Mouse (Mus musculus) forebrain, embryonic 12.5 days (tissue): ENCODE measurements around the gene Vmn2r78. TPM values are rescaled to one million over a fixed set of nuclear protein-coding genes. Genes with fewer than 3 reads are reported as not detected.
"Not testable (repeated sequence)": the region's sequence is repeated elsewhere in the genome, so short reads cannot be mapped to it uniquely, and the experiment has no call there.

Experiments
- ATAC-seq: fragments of 200-750 bp; cut with Nextera tagmentation; 2 replicates; pipeline ENCODE4 v1.8.0; 2017; ENCODE audit warnings: moderate TSS enrichment; ENCODE audit not compliant: low FRiP score
- H3K27ac ChIP-seq: fragments of 300-500 bp; sonication (generic); 2 replicates; pipeline ENCODE4 v1.5.1; 2016; ENCODE audit warnings: mild to moderate bottlenecking
- H3K27me3 ChIP-seq: fragments of 300-500 bp; sonication (generic); 2 replicates; pipeline ENCODE4 v1.6.1; 2016; ENCODE audit warnings: mild to moderate bottlenecking
- H3K36me3 ChIP-seq: fragments of 300-500 bp; sonication (generic); replicated peaks from 2 replicates; pipeline ENCODE4 v1.6.1; 2016; ENCODE audit warnings: mild to moderate bottlenecking
- H3K4me1 ChIP-seq: fragments of 300-500 bp; sonication (generic); 2 replicates; pipeline ENCODE4 v1.6.1; 2016
- H3K4me2 ChIP-seq: fragments of 300-500 bp; sonication (generic); 2 replicates; pipeline ENCODE4 v1.6.1; 2016; ENCODE audit warnings: mild to moderate bottlenecking, moderate library complexity
- H3K4me3 ChIP-seq: fragments of 300-500 bp; sonication (generic); replicated peaks from 2 replicates; pipeline ENCODE4 v1.5.1; 2016; ENCODE audit warnings: mild to moderate bottlenecking
- H3K9ac ChIP-seq: fragments of 300-500 bp; sonication (generic); 2 replicates; pipeline ENCODE4 v1.6.1; 2016; ENCODE audit warnings: mild to moderate bottlenecking
- H3K9me3 ChIP-seq: fragments of 300-500 bp; sonication (generic); 2 replicates; pipeline ENCODE4 v1.6.1; 2016
- WGBS: fragments of 180-500 bp; shearing (Covaris S2); methylation state at CpG from one replicate; pipeline ENCODE4 v1.1.7; 2016; 5-methylcytosine and 5-hydroxymethylcytosine counted together
- polyA plus RNA-seq: library from polyadenylated mRNA; unstranded; fragments of >200 nt; fragmentation: Nextera tagmentation; extraction: Ambion mirVana; gene quantifications from 2 replicates; pipeline ENCODE4 v1.2.1, GENCODE M21; 2016

The Vmn2r78 gene
- polyA plus RNA-seq = not detected in 2 replicates

DNA sequence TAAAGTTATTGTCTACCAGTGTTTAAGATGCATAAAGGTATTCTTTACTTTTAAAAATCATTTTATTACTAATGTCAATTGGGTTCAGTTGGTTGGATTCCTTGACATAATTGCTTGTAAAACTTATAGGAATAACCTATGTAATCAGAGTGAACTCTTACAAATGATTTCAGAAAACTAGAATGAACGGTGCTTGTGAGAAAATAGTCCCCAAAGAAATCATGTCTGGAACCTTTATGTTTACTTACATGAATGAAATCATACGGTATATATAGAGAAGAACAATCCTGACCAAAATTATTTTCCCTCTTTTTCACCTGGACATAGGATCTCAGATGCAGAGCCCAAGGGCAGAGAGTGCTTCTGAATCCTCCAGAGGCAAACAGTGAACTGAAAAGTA lies at the start of gene Vmn2r78:
Gene Vmn2r78 (plus strand): TSS at position 301 of the 400 bp plus-strand sequence.
- not testable (repeated sequence) for ATAC-seq, H3K4me3 ChIP-seq, H3K36me3 ChIP-seq, H3K27me3 ChIP-seq, H3K9me3 ChIP-seq, H3K9ac ChIP-seq, H3K27ac ChIP-seq, H3K4me1 ChIP-seq, H3K4me2 ChIP-seq
- WGBS = 84% methylated on average over 2 of the region's 2 CpGs

DNA sequence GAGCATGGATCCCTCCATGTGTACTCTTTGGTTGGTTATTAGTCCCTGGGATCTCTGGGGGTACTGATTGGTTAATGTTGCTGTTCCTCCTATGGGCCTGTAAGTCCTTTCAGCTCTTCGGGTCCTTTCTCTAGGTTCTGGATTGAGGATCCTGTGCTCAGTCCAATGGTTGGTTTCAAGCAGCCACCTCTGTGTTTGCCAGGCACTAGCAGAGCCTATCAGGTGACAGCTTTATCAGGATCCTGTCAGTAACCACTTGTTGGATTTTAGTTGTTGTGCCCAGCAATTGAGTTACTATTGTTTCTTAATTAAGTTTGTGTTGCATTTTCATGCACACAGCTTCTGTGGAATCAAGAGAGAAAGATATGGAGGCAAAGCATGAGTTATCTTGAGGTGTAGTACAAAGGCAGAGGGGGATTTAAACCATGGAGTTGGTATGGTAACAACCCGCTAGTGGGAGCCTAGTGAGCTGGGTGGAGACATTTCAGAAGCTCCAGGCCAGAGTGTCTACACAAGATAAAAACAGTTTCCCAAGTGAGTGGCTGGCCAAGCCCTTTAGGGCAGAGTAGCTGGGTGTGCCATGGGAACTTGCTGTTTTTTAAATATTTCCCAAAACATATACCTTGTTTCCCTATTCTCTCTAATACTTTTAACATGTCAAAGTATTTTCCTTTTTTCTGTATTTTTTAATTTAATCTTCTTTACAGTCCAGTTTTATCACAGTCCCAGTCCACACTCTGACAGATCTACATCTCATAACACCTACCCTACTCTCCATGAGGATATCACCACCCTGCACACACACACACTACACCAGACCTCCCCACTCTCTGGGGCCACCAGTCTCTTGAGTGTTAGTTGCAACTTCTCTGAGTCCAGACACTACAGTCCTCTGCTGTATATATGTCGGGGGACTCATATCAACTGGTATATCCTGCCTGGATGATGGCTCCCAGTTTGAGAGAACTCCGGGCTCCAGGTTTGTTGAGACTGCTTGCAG lies 25.1 kb upstream of the Vmn2r78 start:
- H3K27ac ChIP-seq = no peak overlapping the region
- no peaks in the 10 kb centered on the region for H3K4me1 ChIP-seq
- no peaks in the 10 kb centered on the region for H3K9me3 ChIP-seq
- H3K4me2 ChIP-seq = no peak overlapping the region
- ATAC-seq = no peak
- H3K4me3 ChIP-seq = no peak overlapping the region
- H3K36me3 ChIP-seq = no peaks in the 10 kb centered on the region
- no peaks in the 10 kb centered on the region for H3K27me3 ChIP-seq
- H3K9ac ChIP-seq = no peak overlapping the region
- WGBS = 89% methylated on average over 4 of the region's 4 CpGs

DNA sequence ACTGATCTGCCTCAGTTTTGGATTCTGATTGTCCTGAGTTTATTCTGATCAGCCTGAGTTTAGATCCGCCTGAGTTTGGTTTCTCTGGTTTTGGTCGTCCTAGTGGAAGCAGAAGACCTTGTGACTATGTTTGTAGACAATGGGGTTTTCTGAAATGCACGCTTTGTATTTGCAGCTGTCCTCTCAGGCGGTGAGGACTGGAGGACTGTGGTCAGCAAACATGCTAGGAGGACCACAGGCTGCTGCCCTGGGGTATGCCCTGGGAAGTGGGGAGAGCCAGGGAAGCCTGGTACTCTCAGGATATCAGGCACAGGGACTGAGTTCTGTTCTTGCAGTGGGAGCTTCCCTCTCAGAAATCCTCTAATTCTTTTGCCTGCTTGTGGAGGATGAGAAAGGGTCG lies 22.4 kb downstream of the Vmn2r78 start:
- H3K27me3 ChIP-seq = no peaks in the 10 kb centered on the region
- H3K9me3 ChIP-seq = no peaks in the 10 kb centered on the region
- no peak overlapping the region for H3K4me3 ChIP-seq
- H3K36me3 ChIP-seq = no peaks in the 10 kb centered on the region
- no peak overlapping the region for H3K9ac ChIP-seq
- ATAC-seq = no peak
- no peaks in the 10 kb centered on the region for H3K4me1 ChIP-seq
- no peak overlapping the region for H3K27ac ChIP-seq
- no peak overlapping the region for H3K4me2 ChIP-seq
- 82% methylated on average over 5 of the region's 5 CpGs for WGBS

DNA sequence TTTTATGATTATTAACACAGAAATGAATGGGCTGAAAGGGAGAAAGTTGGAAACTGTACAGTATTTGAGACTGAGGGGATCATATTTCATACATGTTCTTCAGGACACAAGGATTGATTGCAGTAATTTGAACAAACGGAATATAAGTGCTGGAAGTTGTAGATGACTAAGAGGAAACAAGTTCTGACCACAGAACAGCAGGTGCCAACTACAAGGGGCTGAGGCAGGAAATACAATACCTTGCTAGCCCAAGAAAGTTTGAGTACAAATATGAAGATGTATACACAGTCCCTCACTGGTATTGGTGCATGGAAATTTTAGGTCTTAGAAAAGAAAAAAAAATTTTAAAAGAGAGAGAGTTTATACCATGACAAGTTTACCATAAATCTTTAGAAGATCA lies 79.8 kb downstream of the Vmn2r78 start:
- Histone ChIP-seq H3K27me3 (no peaks in the 10 kb centered on the region), H3K4me2 (no peak overlapping the region), H3K4me3 (no peak overlapping the region), H3K36me3 (no peaks in the 10 kb centered on the region), H3K9me3 (no peaks in the 10 kb centered on the region), H3K9ac (no peak overlapping the region), H3K4me1 (no peaks in the 10 kb centered on the region), H3K27ac (no peak overlapping the region)
- WGBS = 83% methylated on average over 1 of the region's 1 CpGs
- no peak for ATAC-seq

DNA sequence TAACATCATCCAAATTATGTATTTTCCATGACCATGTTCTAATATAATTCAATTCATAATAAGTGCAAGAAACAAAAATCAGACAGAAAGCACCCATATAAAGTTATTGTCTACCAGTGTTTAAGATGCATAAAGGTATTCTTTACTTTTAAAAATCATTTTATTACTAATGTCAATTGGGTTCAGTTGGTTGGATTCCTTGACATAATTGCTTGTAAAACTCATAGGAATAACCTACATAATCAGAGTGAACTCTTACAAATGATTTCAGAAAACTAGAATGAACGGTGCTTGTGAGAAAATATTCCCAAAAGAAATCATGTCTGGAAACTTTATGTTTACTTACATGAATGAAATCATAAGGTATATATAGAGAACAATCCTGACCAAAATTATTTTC lies 80.9 kb downstream of the Vmn2r78 start, which contains the start of gene Vmn2r79:
Gene Vmn2r79 (plus strand): TSS at position 301 of the 400 bp plus-strand sequence.
- not testable (repeated sequence) for H3K9ac ChIP-seq, H3K4me2 ChIP-seq, H3K27me3 ChIP-seq, H3K27ac ChIP-seq, H3K4me1 ChIP-seq, H3K36me3 ChIP-seq, H3K4me3 ChIP-seq, ATAC-seq, H3K9me3 ChIP-seq
- whole genome bisulfite sequencing = 95% methylated on average over 1 of the region's 1 CpGs

Other genes with a start within 250 kb of the Vmn2r78 start
- gene Olfr292, start 226.8 kb upstream of the Vmn2r78 start, polyA plus RNA-seq = not detected in 2 replicates
- gene Folh1, start 139.2 kb upstream of the Vmn2r78 start, polyA plus RNA-seq = 0.14 and 0.36 TPM in 2 replicates
- not detected in 2 replicates for gene Vmn2r77, start 120.1 kb upstream of the Vmn2r78 start, polyA plus RNA-seq
- gene Vmn2r79, start 81.0 kb downstream of the Vmn2r78 start, polyA plus RNA-seq = not detected in 2 replicates